Mouse (Mus musculus) CH12.LX (cell line): ENCODE data around the gene Marc1. TPM values are rescaled to one million over a fixed set of nuclear protein-coding genes. Genes with fewer than 3 reads are reported as not detected.

Source experiments
- DNase-seq: peaks from one replicate; pipeline ENCODE4 v3.0.0-alpha.2; 2013; ENCODE audit errors: extremely low read depth
- H3K27ac ChIP-seq: 2 replicates; pipeline ENCODE4 v1.5.1; 2012; ENCODE audit warnings: low read depth, mild to moderate bottlenecking, control low read depth, moderate library complexity; ENCODE audit not compliant: insufficient read depth
- H3K27me3 ChIP-seq: replicated peaks from 2 replicates; pipeline ENCODE3; 2012; ENCODE audit warnings: inconsistent platforms
- H3K36me3 ChIP-seq, 2 experiments: replicated peaks in 1 of 2; 2 replicates each; pipeline versions ENCODE3 to v1.6.1; 2012; ENCODE audit warnings: inconsistent platforms in 1 of 2, low read length in 1 of 2, mild to moderate bottlenecking in 1 of 2, mixed read lengths in 1 of 2, moderate library complexity in 1 of 2; ENCODE audit not compliant: control insufficient read depth in 1 of 2, insufficient read depth in 1 of 2
- H3K4me1 ChIP-seq, 2 experiments: 2 replicates each; pipeline ENCODE4 v1.6.1; 2012; ENCODE audit warnings: inconsistent platforms in 1 of 2, moderate library complexity in 1 of 2; ENCODE audit not compliant: insufficient read depth in 2 of 2, control insufficient read depth in 1 of 2
- H3K4me2 ChIP-seq: 2 replicates; pipeline ENCODE4 v1.6.1; 2012; ENCODE audit warnings: low read depth, mild to moderate bottlenecking, control low read depth; ENCODE audit not compliant: poor library complexity, insufficient read depth, severe bottlenecking
- H3K4me3 ChIP-seq, 3 experiments: fragments of 150-350 bp in 1 of 3; sonication (generic) in 1 of 3; replicated peaks in 1 of 3; 2 replicates each; pipeline versions ENCODE3 to v1.5.1; 2011 to 2012; ENCODE audit warnings: low read depth in 2 of 3, low read length in 2 of 3, mild to moderate bottlenecking in 2 of 3, moderate library complexity in 2 of 3, control low read depth in 1 of 3, improper control_type of control experiment in 1 of 3, inconsistent platforms in 1 of 3, mixed read lengths in 1 of 3; ENCODE audit not compliant: poor library complexity in 1 of 3
- H3K79me2 ChIP-seq: replicated peaks from 2 replicates; pipeline ENCODE4 v1.6.1; 2012; ENCODE audit warnings: mild to moderate bottlenecking, moderate library complexity; ENCODE audit not compliant: control insufficient read depth, poor library complexity, insufficient read depth, severe bottlenecking; ENCODE audit errors: extremely low read depth
- H3K9ac ChIP-seq: 2 replicates; pipeline ENCODE4 v1.6.1; 2012; ENCODE audit warnings: low read depth, mild to moderate bottlenecking, control low read depth, moderate library complexity; ENCODE audit not compliant: insufficient read depth
- H3K9me3 ChIP-seq: replicated peaks from 2 replicates; pipeline ENCODE3; 2012; ENCODE audit warnings: low read length, inconsistent platforms, mixed read lengths
- BHLHE40 ChIP-seq: IDR thresholded peaks from 2 replicates; pipeline ENCODE4 v1.6.1; 2011; ENCODE audit warnings: mild to moderate bottlenecking, low read depth, low read length, improper control_type of control experiment
- CHD2 ChIP-seq: IDR thresholded peaks from 2 replicates; pipeline ENCODE4 v1.6.1; 2011; ENCODE audit warnings: low read length, improper control_type of control experiment
- CTCF ChIP-seq, 2 experiments: IDR thresholded peaks in 1 of 2; conservative IDR thresholded peaks in 1 of 2; 2 replicates each; pipeline ENCODE4 v1.5.1; 2011 to 2012; ENCODE audit warnings: low read depth in 2 of 2, low read length in 2 of 2, improper control_type of control experiment in 1 of 2, inconsistent platforms in 1 of 2, mild to moderate bottlenecking in 1 of 2, moderate library complexity in 1 of 2
- E2F4 ChIP-seq: IDR thresholded peaks from 2 replicates; pipeline ENCODE4 v1.6.1; 2011; ENCODE audit warnings: low read depth, low read length, improper control_type of control experiment; ENCODE audit not compliant: insufficient replicate concordance
- IRF4 ChIP-seq: IDR thresholded peaks from 2 replicates; pipeline ENCODE4 v1.6.1; 2014; ENCODE audit warnings: low read depth, mild to moderate bottlenecking, inconsistent platforms, low read length, improper control_type of control experiment
- MAFK ChIP-seq: IDR thresholded peaks from 2 replicates; pipeline ENCODE4 v1.6.1; 2011; ENCODE audit warnings: low read length, improper control_type of control experiment; ENCODE audit not compliant: insufficient replicate concordance
- MAZ ChIP-seq: IDR thresholded peaks from 2 replicates; pipeline ENCODE4 v1.6.1; 2012; ENCODE audit warnings: low read depth, mild to moderate bottlenecking, inconsistent platforms, low read length, improper control_type of control experiment, moderate library complexity
- MEF2A ChIP-seq: IDR thresholded peaks from 2 replicates; pipeline ENCODE4 v1.6.1; 2014; ENCODE audit warnings: low read depth, mild to moderate bottlenecking, inconsistent platforms, low read length, improper control_type of control experiment, borderline replicate concordance
- MXI1 ChIP-seq: IDR thresholded peaks from 2 replicates; pipeline ENCODE4 v1.6.1; 2011; ENCODE audit warnings: mild to moderate bottlenecking, low read depth, low read length, improper control_type of control experiment
- MYC ChIP-seq: IDR thresholded peaks from 2 replicates; pipeline ENCODE4 v1.6.1; 2011; ENCODE audit warnings: low read depth, mild to moderate bottlenecking, improper control_type of control experiment, low read length
- NELFE ChIP-seq: IDR thresholded peaks from 2 replicates; pipeline ENCODE4 v1.6.1; 2011; ENCODE audit warnings: low read depth, low read length, improper control_type of control experiment
- NRF1 ChIP-seq: IDR thresholded peaks from 2 replicates; pipeline ENCODE4 v1.6.1; 2014; ENCODE audit warnings: low read depth, mild to moderate bottlenecking, inconsistent platforms, low read length, improper control_type of control experiment, moderate library complexity
- PAX5 ChIP-seq: IDR thresholded peaks from 2 replicates; pipeline ENCODE4 v1.6.1; 2012; ENCODE audit warnings: low read length, inconsistent platforms, mixed read lengths
- POLR2A ChIP-seq: IDR thresholded peaks from 2 replicates; pipeline ENCODE4 v1.6.1; 2011; ENCODE audit warnings: low read depth, mild to moderate bottlenecking, improper control_type of control experiment, low read length
- RAD21 ChIP-seq: IDR thresholded peaks from 2 replicates; pipeline ENCODE4 v1.6.1; 2011; ENCODE audit warnings: low read depth, mild to moderate bottlenecking, low read length, improper control_type of control experiment, moderate library complexity
- RCOR1 ChIP-seq: conservative IDR thresholded peaks from 2 replicates; pipeline ENCODE4 v1.6.1; 2012; ENCODE audit warnings: low read depth, mild to moderate bottlenecking, inconsistent platforms, low read length, improper control_type of control experiment
- SIN3A ChIP-seq: IDR thresholded peaks from 2 replicates; pipeline ENCODE4 v1.6.1; 2012; ENCODE audit warnings: low read length, improper control_type of control experiment, inconsistent platforms
- SMC3 ChIP-seq: IDR thresholded peaks from 2 replicates; pipeline ENCODE4 v1.6.1; 2011; ENCODE audit warnings: low read depth, low read length, improper control_type of control experiment
- dilution Hi-C: fragments of 300-500 bp; cut with MboI; formaldehyde crosslinking; loops from 2 replicates; pipeline ENCODE4 v1.14.3; 2020; ENCODE audit warnings: low sequenced_read_pairs; ENCODE audit not compliant: extremely low pct_unique_long_range_greater_than_20kb, extremely low pct_ligation_motif_present
- in situ Hi-C: fragments of 300-500 bp; cut with MboI; formaldehyde crosslinking; loops from 3 replicates; pipeline ENCODE4 v1.14.3; 2019; ENCODE audit warnings: low sequenced_read_pairs, low pct_ligation_motif_present, low pct_unique_long_range_greater_than_20kb, mixed read lengths
- polyA plus RNA-seq: library from polyadenylated mRNA; unstranded; fragments of >175 nt; gene quantifications from 2 replicates; pipeline ENCODE4 v1.2.1, GENCODE M21; 2012; ENCODE audit warnings: low read depth; ENCODE audit not compliant: insufficient read length
- total RNA-seq, 2 experiments: library from RNA; depleted of rRNA; stranded (reverse); fragments of 300-350 nt in 1 of 2; fragments of >200 nt in 1 of 2; gene quantifications; 2 replicates each; pipeline ENCODE4 v1.2.3; 2012 to 2014

Marc1 gene
- total and polyA plus RNA-seq, 3 experiments = not detected

DNA sequence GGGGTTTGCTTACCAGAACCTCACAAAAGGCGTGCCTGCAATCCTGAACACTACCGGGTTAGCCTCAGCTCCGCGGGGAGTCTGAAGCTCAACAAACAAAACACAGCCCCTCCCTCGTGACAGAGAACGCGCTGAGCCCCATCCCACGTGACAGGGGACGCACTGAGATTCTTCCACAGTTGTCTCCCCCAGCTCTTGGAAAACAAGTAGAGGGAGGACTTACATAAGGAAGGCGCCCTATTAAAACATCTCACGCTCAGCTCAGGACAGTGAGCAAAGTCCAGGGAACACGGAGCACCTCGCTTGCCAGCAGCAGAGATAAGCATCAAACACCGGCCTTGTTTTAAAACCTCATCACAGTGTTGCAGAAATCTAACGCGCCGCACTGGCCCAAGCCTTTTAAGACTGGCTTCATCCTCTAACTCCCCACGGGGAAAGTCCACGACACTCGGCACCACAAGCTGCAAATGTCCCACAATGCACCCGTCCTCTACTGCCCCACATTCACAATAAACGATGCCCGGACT, 16.1 kb upstream of the Marc1 start:
- no peak for DNase-seq
- H3K27ac ChIP-seq = no peak overlapping the region
- no peak overlapping the region for H3K4me3 ChIP-seq
- in situ Hi-C loops (loop anchor here (25.0 kb wide), 1 partner anchor 360 kb away; no protein-coding TSS in a partner anchor), dilution Hi-C loops (no loop called here)
- peaks cover 6 to 15% of the 10 kb centered on the region in 2 experiments for H3K4me1 ChIP-seq
- peaks cover 14 to 55% of the 10 kb centered on the region in 2 experiments for H3K36me3 ChIP-seq
- no peak overlapping the region for H3K4me2 ChIP-seq
- H3K9me3 ChIP-seq = peaks cover 2% of the 10 kb centered on the region
- TF ChIP-seq BHLHE40 (no peak), RCOR1 (no peak), CHD2 (no peak), SIN3A (no peak), SMC3 (no peak), CTCF (conservative IDR thresholded peaks at IDR 0.05 in 1 of 2, IDR thresholded peaks at IDR 0.05 in 1 of 2; ENCODE audit: low read depth in 2 of 2, low read length in 2 of 2) (no peak), MXI1 (no peak), RAD21 (no peak), E2F4 (no peak), MAFK (no peak), PAX5 (no peak), MEF2A (no peak), MYC (no peak)
- H3K79me2 ChIP-seq = no peaks in the 10 kb centered on the region
- no peaks in the 10 kb centered on the region for H3K27me3 ChIP-seq
- H3K9ac ChIP-seq = no peak overlapping the region

DNA sequence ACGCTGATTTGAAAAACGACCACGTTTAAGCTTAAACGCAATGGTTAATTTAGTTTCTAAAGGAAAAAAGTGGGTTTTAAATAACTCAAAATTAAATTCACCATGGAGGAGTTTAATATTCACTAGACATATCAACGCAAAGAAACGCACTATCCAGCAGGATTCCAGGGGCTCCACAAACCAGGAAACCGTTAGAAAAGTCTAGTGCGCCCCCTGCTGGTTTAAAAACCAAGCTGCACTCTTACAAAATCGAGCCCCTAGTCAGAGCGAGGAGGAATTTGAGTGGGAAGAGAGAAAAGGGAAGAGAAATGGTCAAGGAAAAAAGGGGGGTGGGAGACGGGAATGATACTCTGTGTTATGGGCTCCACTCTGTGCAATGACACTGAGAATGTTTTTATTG, 14.0 kb upstream of the Marc1 start:
- H3K36me3 ChIP-seq = peaks cover 12 to 55% of the 10 kb centered on the region in 2 experiments
- TF ChIP-seq IRF4 = no peak
- peak; percentile 9 to 73; a peak in 3 of 4 replicates for TF ChIP-seq CTCF (conservative IDR thresholded peaks at IDR 0.05 in 1 of 2, IDR thresholded peaks at IDR 0.05 in 1 of 2; ENCODE audit: low read depth in 2 of 2, low read length in 2 of 2)
- TF ChIP-seq NRF1 = no peak
- no peak for TF ChIP-seq MAZ
- TF ChIP-seq POLR2A = no peak
- no peak for TF ChIP-seq NELFE
- TF ChIP-seq SMC3 = no peak
- H3K79me2 ChIP-seq = no peaks in the 10 kb centered on the region
- no peaks in the 10 kb centered on the region for H3K9me3 ChIP-seq
- DNase-seq = peak; percentile 51
- no peak overlapping the region for H3K4me3 ChIP-seq
- no peak overlapping the region for H3K9ac ChIP-seq
- no peak overlapping the region for H3K27ac ChIP-seq
- dilution Hi-C loops = no loop called here
- peak overlapping the region; percentile 97 for H3K4me2 ChIP-seq
- no peaks in the 10 kb centered on the region for H3K27me3 ChIP-seq
- in situ Hi-C loops = loop anchor here (25.0 kb wide), 1 partner anchor 362 kb away; no protein-coding TSS in a partner anchor
- H3K4me1 ChIP-seq = peaks cover 6 to 15% of the 10 kb centered on the region in 2 experiments
